Mouse (Mus musculus): ENCODE results near the gene Gm266.

GRCm38 (mm10) chr12:111474384-111474783, 11.2 kb downstream of the Gm266 start:
- TF ChIP-seq CTCF (IDR thresholded peaks at IDR 0.05; ENCODE audit: low read depth) (no peak), EP300 (IDR thresholded peaks at IDR 0.05; ENCODE audit: low read depth) (no peak)

All from liver, postnatal 0 days (tissue).